Mouse (Mus musculus): ENCODE data around the gene Bcor.

The Bcor gene

GRCm38 (mm10) chrX:12067031-12067430 is 93.1 kb downstream of the Bcor start:
- DNase-seq (ENCODE audit: inconsistent ontology term), result no peak

GRCm38 (mm10) chrX:12065782-12066181 is 94.4 kb downstream of the Bcor start:
- no peak for DNase-seq (ENCODE audit: inconsistent ontology term)

- DNase-seq (ENCODE audit: inconsistent ontology term), result peak; percentile 60
Measured at GRCm38 (mm10) chrX:12062932-12063260, 97.3 kb downstream of the Bcor start.

- no peak for DNase-seq (ENCODE audit: inconsistent ontology term)
Measured at GRCm38 (mm10) chrX:12062121-12062931, 97.8 kb downstream of the Bcor start.

- DNase-seq (ENCODE audit: inconsistent ontology term), result no peak
Measured at GRCm38 (mm10) chrX:12060848-12061247, 99.3 kb downstream of the Bcor start.

GRCm38 (mm10) chrX:12057210-12057609 is 102.9 kb downstream of the Bcor start:
- DNase-seq (ENCODE audit: inconsistent ontology term), result no peak

- no peak for DNase-seq (ENCODE audit: inconsistent ontology term)
Measured at GRCm38 (mm10) chrX:12053315-12053914, 106.7 kb downstream of the Bcor start.

GRCm38 (mm10) chrX:12052651-12053050 is 107.5 kb downstream of the Bcor start:
- no peak for DNase-seq (ENCODE audit: inconsistent ontology term)

- DNase-seq (ENCODE audit: inconsistent ontology term), result no peak
Measured at GRCm38 (mm10) chrX:12048721-12049120, 111.4 kb downstream of the Bcor start.

- no peak for DNase-seq (ENCODE audit: inconsistent ontology term)
Measured at GRCm38 (mm10) chrX:12048166-12048565, 112.0 kb downstream of the Bcor start.

- no peak for DNase-seq (ENCODE audit: inconsistent ontology term)
Measured at GRCm38 (mm10) chrX:12047223-12047911, 112.8 kb downstream of the Bcor start.

- DNase-seq (ENCODE audit: inconsistent ontology term), result no peak
Measured at GRCm38 (mm10) chrX:12046676-12047075, 113.5 kb downstream of the Bcor start.

GRCm38 (mm10) chrX:12043352-12043751 is 116.8 kb downstream of the Bcor start:
- DNase-seq (ENCODE audit: inconsistent ontology term), result no peak

GRCm38 (mm10) chrX:12041453-12041852 is 118.7 kb downstream of the Bcor start:
- DNase-seq (ENCODE audit: inconsistent ontology term), result no peak

GRCm38 (mm10) chrX:12014726-12015464 is 145.3 kb downstream of the Bcor start:
- no peak for DNase-seq (ENCODE audit: inconsistent ontology term)

GRCm38 (mm10) chrX:12010660-12011059 is 149.5 kb downstream of the Bcor start:
- no peak for DNase-seq (ENCODE audit: inconsistent ontology term)

GRCm38 (mm10) chrX:12009046-12009445 is 151.1 kb downstream of the Bcor start:
- DNase-seq (ENCODE audit: inconsistent ontology term), result no peak

GRCm38 (mm10) chrX:12007832-12008540 is 152.2 kb downstream of the Bcor start:
- DNase-seq (ENCODE audit: inconsistent ontology term), result no peak

GRCm38 (mm10) chrX:12006882-12007753 is 153.0 kb downstream of the Bcor start:
- peak; percentile 73 for DNase-seq (ENCODE audit: inconsistent ontology term)

Data from Muller cell, postnatal 12 days (primary cell).